Mouse (Mus musculus) CD4-positive, CD25-positive, alpha-beta regulatory T cell, adult 9 weeks (primary cell): ENCODE results near the gene Lif. TPM values are rescaled to one million over a fixed set of nuclear protein-coding genes. Genes with fewer than 3 reads are reported as not detected.

Experiments used
- polyA plus RNA-seq: library from polyadenylated mRNA; unstranded; fragments of 100-300 nt; shearing (Covaris generic); gene quantifications from one replicate; pipeline ENCODE4 v1.2.1, GENCODE M21; 2017

Gene Lif
- polyA plus RNA-seq = 3.6 TPM

DNA sequence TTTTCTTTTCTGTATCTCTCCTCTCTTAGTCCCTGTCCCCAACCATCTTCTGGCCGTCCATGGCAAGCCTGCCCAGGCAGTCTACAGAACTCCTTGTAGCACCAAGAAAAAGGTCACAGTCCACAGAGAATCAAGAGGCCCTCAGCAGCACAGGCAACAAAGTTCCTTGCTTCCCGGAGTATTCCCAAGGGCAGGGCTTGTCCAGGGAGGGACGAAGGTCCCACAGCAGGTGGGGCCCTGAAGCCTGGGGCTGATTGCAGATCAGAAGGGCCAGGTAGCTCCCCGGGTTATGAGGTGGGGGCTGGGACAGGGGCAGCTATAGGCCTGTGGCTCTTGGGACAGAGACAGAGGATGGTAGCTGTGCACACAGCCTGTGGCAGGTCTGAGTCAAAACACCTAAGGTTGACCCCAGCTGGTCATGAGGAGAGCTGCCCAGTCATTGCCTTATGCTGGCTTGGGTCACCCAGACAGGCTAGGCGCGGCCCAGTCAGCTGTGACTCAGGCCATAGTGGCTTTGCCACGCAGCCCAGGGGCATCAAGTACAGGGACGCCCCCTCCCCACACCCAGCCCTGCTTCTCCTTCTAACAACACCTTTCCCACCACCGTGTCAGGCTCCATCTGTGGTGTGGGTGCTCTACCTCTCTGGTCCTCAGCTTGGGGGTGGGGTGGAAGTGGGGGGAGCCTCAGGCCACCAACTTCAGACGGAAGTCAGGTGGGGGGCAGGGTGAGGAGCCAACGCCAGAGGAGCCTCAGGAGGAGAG, at the start of gene Lif:
TSS of gene Lif (plus strand) at position 712 of the 762 bp plus-strand sequence.

DNA sequence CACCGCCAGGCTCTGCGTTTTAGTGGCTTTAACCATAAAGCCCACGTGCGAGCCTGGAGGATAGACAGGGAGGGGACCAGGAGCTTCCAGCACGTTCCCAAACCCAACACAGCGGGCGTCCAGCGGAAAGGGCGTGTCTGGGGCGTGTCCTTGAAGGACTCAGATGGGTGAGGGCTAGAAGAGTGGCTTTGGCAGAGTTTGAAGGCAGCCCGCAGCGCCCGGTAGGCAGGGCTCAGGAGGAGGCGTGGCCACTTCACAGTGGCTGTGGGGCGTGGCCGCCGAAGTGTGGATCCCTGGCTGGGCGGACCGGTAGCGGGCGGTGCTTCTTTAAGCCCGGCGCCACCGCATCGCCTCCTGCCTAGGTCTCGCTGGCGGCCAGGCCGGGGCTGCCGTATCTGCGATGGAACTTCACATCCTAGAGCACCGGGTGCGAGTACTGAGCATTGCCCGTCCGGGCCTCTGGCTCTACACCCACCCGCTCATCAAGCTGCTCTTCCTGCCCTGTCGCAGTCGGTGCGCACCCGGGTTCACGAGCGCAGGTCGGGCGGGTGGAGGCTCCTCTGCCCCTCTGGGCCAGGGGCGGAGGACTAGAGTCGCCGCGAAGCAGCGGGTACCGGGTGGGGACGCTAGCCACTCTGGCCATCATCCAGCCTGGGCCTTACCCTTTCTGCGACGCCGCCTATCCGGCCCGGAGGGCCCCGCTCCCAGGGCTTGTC, 39.3 kb upstream of the Lif start, which contains the start of gene Castor1:
TSS of gene Castor1 (plus strand) at position 312 of the 716 bp plus-strand sequence.

DNA sequence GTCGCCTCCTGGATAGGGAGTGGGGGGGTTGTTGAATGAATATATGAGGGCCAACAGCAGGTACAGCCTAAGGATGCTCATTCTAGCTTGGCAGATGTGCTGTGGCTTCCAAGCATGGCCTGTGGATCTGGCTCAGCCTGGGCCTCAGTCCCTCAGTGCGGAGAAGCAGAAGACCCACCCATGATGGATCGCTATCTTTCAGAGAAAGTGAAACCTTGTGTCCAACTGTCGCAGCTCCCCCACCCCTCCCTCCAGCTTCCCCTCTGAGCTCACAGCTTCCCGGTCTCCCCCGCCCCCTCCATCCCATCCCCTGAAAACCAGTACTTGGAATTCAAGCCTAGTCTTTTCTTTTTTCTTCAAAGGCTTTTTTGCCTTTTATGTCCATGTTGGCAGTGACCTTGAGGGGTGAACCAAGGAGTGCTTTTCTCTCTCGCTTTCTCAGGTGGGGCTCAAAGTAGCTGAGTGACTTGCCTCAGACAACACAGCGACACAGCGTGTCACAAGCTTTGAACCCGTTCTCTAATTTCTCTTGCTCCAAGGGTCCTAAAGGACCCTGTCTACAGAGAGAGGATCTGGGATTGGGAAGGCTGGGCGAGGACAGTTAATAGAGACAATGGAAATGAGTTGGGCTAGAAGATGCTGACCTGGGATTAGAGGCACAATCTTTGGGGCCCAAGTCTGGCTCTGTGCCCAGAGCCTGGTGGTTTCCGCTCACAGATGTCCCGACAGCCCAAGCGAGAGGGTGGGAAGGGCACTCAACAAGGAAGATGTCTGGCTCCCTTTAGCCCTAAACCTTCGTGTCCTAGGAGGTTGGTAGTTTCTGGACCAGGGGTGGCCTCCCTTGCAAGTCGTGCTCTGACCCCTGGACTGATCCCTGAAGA, 21.5 kb upstream of the Lif start, which contains the start of gene Osm:
TSS of gene Osm (plus strand) at position 756 of the 881 bp plus-strand sequence.

Other genes starting within 250 kb of the Lif start
- gene Sec14l4, start 226.1 kb upstream of the Lif start, polyA plus RNA-seq = not detected
- not detected for gene Sec14l3, start 192.7 kb upstream of the Lif start, polyA plus RNA-seq
- 3.3 TPM for gene Mtfp1, start 162.1 kb upstream of the Lif start, polyA plus RNA-seq
- 0.72 TPM for gene Sec14l2, start 134.1 kb upstream of the Lif start, polyA plus RNA-seq
- 11.4 TPM for gene Rnf215, start 122.4 kb upstream of the Lif start, polyA plus RNA-seq
- 3.8 TPM for gene Ccdc157, start 97.3 kb upstream of the Lif start, polyA plus RNA-seq
- gene Sf3a1, start 97.2 kb upstream of the Lif start, polyA plus RNA-seq = 85.5 TPM
- 20.9 TPM for gene Tbc1d10a, start 70.8 kb upstream of the Lif start, polyA plus RNA-seq
- gene Castor1, start 39.3 kb upstream of the Lif start, polyA plus RNA-seq = 58.7 TPM
- gene Osm, start 21.1 kb upstream of the Lif start, polyA plus RNA-seq = 34.3 TPM
- gene Hormad2, start 183.5 kb downstream of the Lif start, polyA plus RNA-seq = 1.5 TPM